Mouse (Mus musculus): Measurements from ENCODE around the gene F13a1. TPM values are rescaled to one million over a fixed set of nuclear protein-coding genes. Genes with fewer than 3 reads are reported as not detected.

F13a1 gene
- polyA plus RNA-seq, 1 experiment, result 30.0 TPM

DNA sequence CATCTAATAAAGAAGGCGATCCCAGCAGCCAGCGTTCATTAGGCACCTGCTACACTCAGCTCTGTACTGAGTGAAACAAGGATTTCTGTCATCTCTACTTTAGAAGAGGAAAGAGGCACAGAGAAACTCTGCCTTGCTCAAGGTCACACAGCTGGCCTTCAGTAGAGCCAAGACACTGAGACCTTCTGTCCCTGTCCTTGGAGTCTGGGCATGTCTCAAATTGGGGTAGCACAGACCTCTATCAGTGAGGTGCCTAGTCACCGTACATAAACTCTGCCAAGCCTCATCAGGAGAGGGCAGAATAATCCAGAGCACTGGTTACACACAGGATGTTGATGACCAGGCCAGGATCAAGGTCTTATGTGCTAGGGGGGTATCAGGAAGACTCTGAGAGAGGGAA, 108.2 kb downstream of the F13a1 start:
- TF ChIP-seq CTCF (IDR thresholded peaks at IDR 0.05; ENCODE audit: control insufficient read depth, insufficient read depth, low read length), result no peak
- TF ChIP-seq POLR2A (IDR thresholded peaks at IDR 0.05; ENCODE audit: borderline replicate concordance, control insufficient read depth, low read depth, low read length), result no peak
- Histone ChIP-seq H3K27ac (ENCODE audit: control insufficient read depth, insufficient read depth, low read depth, low read length, poor library complexity) (no peak overlapping the region), H3K4me3 (replicated peaks; ENCODE audit: control insufficient read depth, low read depth, low read length) (no peak overlapping the region), H3K4me1 (ENCODE audit: control insufficient read depth, insufficient read depth, low read length) (no peaks in the 10 kb centered on the region)
- WGBS, result 85% methylated on average over 3 of the region's 3 CpGs

GRCm38 (mm10) chr13:36932066-36932465, 118.0 kb downstream of the F13a1 start:
- Histone ChIP-seq H3K27ac (ENCODE audit: control insufficient read depth, insufficient read depth, low read depth, low read length, poor library complexity) (no peak overlapping the region), H3K4me1 (ENCODE audit: control insufficient read depth, insufficient read depth, low read length) (no peaks in the 10 kb centered on the region), H3K4me3 (replicated peaks; ENCODE audit: control insufficient read depth, low read depth, low read length) (no peak overlapping the region)
- TF ChIP-seq CTCF (IDR thresholded peaks at IDR 0.05; ENCODE audit: control insufficient read depth, insufficient read depth, low read length) (no peak), POLR2A (IDR thresholded peaks at IDR 0.05; ENCODE audit: borderline replicate concordance, control insufficient read depth, low read depth, low read length) (no peak)
- 86% methylated on average over 9 of the region's 9 CpGs for WGBS

DNA sequence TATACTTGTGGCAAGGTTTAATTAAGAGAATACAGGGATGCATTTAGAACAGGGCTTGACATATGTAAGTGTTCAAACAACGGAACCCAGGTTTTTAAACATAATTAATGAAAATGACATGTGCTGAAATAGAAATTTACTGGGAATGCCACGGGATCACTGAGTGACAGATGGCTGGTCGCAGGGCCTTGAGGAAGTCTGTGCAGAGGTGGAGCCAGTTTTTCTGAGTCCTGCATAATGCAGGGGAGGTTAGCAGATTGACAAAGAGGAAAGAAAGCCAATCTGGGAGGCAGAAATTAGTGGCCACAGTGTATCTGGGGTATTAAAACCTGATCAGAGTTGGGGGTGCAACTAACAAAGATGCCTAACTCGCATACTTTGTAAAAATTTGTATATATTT, 130.3 kb downstream of the F13a1 start:
- Histone ChIP-seq H3K4me1 (ENCODE audit: control insufficient read depth, insufficient read depth, low read length) (no peaks in the 10 kb centered on the region; the same call in 1 of the 2 replicates), H3K4me3 (replicated peaks; ENCODE audit: control insufficient read depth, low read depth, low read length) (no peak overlapping the region), H3K27ac (ENCODE audit: control insufficient read depth, insufficient read depth, low read depth, low read length, poor library complexity) (no peak overlapping the region)
- TF ChIP-seq POLR2A (IDR thresholded peaks at IDR 0.05; ENCODE audit: borderline replicate concordance, control insufficient read depth, low read depth, low read length) (no peak), CTCF (IDR thresholded peaks at IDR 0.05; ENCODE audit: control insufficient read depth, insufficient read depth, low read length) (no peak)
- WGBS, result 72% methylated on average over 4 of the region's 4 CpGs

- Histone ChIP-seq H3K4me3 (replicated peaks; ENCODE audit: control insufficient read depth, low read depth, low read length) (no peak overlapping the region), H3K27ac (ENCODE audit: control insufficient read depth, insufficient read depth, low read depth, low read length, poor library complexity) (no peak overlapping the region), H3K4me1 (ENCODE audit: control insufficient read depth, insufficient read depth, low read length) (no peaks in the 10 kb centered on the region; the same call in 1 of the 2 replicates)
- TF ChIP-seq CTCF (IDR thresholded peaks at IDR 0.05; ENCODE audit: control insufficient read depth, insufficient read depth, low read length) (no peak), POLR2A (IDR thresholded peaks at IDR 0.05; ENCODE audit: borderline replicate concordance, control insufficient read depth, low read depth, low read length) (no peak)
- 59% methylated on average over 4 of the region's 4 CpGs for WGBS
Measured at GRCm38 (mm10) chr13:36903885-36904284, 146.2 kb downstream of the F13a1 start.

DNA sequence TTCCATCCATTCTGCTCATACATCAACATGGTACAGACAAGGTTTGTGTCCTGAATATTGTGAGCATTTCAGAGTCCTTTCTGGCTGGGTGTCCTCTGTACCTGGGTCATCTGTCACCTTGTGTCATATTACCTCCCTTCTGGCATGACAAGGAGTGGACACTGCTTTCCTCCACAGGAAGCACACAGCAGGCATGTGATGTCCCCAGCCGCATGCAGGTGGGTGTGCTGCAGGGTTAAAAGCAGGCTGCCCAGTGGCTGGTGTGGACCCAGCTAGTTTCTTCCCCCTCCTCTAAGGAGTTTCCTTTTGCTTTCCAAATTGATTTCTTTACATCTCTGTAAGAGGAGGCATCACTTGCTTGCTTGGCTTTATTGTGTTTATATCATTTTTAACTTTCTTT, 146.6 kb downstream of the F13a1 start:
- no peaks in the 10 kb centered on the region; the same call in 1 of the 2 replicates for H3K4me1 ChIP-seq (ENCODE audit: control insufficient read depth, insufficient read depth, low read length)
- 83% methylated on average over 1 of the region's 1 CpGs for WGBS
- H3K27ac ChIP-seq (ENCODE audit: control insufficient read depth, insufficient read depth, low read depth, low read length, poor library complexity), result no peak overlapping the region
- TF ChIP-seq POLR2A (IDR thresholded peaks at IDR 0.05; ENCODE audit: borderline replicate concordance, control insufficient read depth, low read depth, low read length) (no peak), CTCF (IDR thresholded peaks at IDR 0.05; ENCODE audit: control insufficient read depth, insufficient read depth, low read length) (no peak)
- H3K4me3 ChIP-seq (replicated peaks; ENCODE audit: control insufficient read depth, low read depth, low read length), result no peak overlapping the region

- no peak overlapping the region for H3K27ac ChIP-seq (ENCODE audit: control insufficient read depth, insufficient read depth, low read depth, low read length, poor library complexity)
- H3K4me1 ChIP-seq (ENCODE audit: control insufficient read depth, insufficient read depth, low read length), result no peaks in the 10 kb centered on the region; the same call in 1 of the 2 replicates
- WGBS, result 46% methylated on average over 3 of the region's 3 CpGs
- no peak overlapping the region for H3K4me3 ChIP-seq (replicated peaks; ENCODE audit: control insufficient read depth, low read depth, low read length)
- no peak for TF ChIP-seq POLR2A (IDR thresholded peaks at IDR 0.05; ENCODE audit: borderline replicate concordance, control insufficient read depth, low read depth, low read length)
- TF ChIP-seq CTCF (IDR thresholded peaks at IDR 0.05; ENCODE audit: control insufficient read depth, insufficient read depth, low read length), result no peak
Measured at GRCm38 (mm10) chr13:36901603-36902002, 148.4 kb downstream of the F13a1 start.

DNA sequence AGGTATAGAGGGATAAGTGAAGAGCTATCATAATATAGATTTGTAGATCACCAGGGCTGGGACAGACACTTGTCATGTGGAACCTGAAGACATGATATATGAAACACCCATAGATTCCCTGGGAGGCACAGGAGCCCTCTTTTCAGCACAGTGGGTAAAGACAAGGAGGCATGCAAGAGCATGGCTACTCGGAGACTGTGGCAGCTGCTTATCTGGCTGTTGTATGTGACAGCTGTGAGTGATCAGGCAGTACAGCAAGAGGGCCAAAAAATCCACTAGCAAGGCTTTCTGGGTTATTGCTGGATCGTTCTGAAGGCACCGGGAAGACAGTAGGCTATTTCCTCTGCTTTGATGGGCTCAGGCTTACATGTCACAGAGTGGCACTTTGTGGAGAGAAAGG, 149.0 kb downstream of the F13a1 start:
- 72% methylated on average over 3 of the region's 3 CpGs for WGBS
- no peak for TF ChIP-seq CTCF (IDR thresholded peaks at IDR 0.05; ENCODE audit: control insufficient read depth, insufficient read depth, low read length)
- no peak for TF ChIP-seq POLR2A (IDR thresholded peaks at IDR 0.05; ENCODE audit: borderline replicate concordance, control insufficient read depth, low read depth, low read length)
- Histone ChIP-seq H3K27ac (ENCODE audit: control insufficient read depth, insufficient read depth, low read depth, low read length, poor library complexity) (no peak overlapping the region), H3K4me1 (ENCODE audit: control insufficient read depth, insufficient read depth, low read length) (no peaks in the 10 kb centered on the region; the same call in 1 of the 2 replicates), H3K4me3 (replicated peaks; ENCODE audit: control insufficient read depth, low read depth, low read length) (no peak overlapping the region)

DNA sequence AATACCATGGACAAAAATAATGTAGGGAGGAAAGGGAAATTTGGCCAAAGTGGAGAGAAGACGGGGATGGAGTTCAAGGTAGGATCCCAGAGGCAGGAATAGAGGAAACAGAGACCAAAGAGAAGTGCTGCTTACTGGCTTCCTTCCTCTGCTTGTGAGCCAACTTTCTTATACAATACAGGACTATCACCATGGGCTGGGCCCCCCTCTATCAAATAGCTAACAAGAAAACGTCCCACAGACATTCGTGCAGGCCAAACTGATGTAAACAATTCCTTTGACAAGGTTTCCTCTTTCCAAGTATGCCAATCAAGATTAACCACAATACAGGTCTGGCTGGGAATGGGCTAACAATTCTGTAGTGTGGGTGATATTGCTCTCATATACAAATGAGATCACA, 154.0 kb downstream of the F13a1 start:
- no peaks in the 10 kb centered on the region; the same call in 1 of the 2 replicates for H3K4me1 ChIP-seq (ENCODE audit: control insufficient read depth, insufficient read depth, low read length)
- no peak overlapping the region for H3K4me3 ChIP-seq (replicated peaks; ENCODE audit: control insufficient read depth, low read depth, low read length)
- H3K27ac ChIP-seq (ENCODE audit: control insufficient read depth, insufficient read depth, low read depth, low read length, poor library complexity), result no peak overlapping the region
- TF ChIP-seq POLR2A (IDR thresholded peaks at IDR 0.05; ENCODE audit: borderline replicate concordance, control insufficient read depth, low read depth, low read length) (no peak), CTCF (IDR thresholded peaks at IDR 0.05; ENCODE audit: control insufficient read depth, insufficient read depth, low read length) (no peak)
- 33% methylated on average over 3 of the region's 3 CpGs for WGBS

- WGBS, result 87% methylated on average over 3 of the region's 3 CpGs
- Histone ChIP-seq H3K4me1 (ENCODE audit: control insufficient read depth, insufficient read depth, low read length) (no peaks in the 10 kb centered on the region), H3K4me3 (replicated peaks; ENCODE audit: control insufficient read depth, low read depth, low read length) (no peak overlapping the region), H3K27ac (ENCODE audit: control insufficient read depth, insufficient read depth, low read depth, low read length, poor library complexity) (no peak overlapping the region)
- TF ChIP-seq CTCF (IDR thresholded peaks at IDR 0.05; ENCODE audit: control insufficient read depth, insufficient read depth, low read length), result no peak
- TF ChIP-seq POLR2A (IDR thresholded peaks at IDR 0.05; ENCODE audit: borderline replicate concordance, control insufficient read depth, low read depth, low read length), result no peak
Measured at GRCm38 (mm10) chr13:36893762-36894161, 156.3 kb downstream of the F13a1 start.
